In the genomic region with DNA sequence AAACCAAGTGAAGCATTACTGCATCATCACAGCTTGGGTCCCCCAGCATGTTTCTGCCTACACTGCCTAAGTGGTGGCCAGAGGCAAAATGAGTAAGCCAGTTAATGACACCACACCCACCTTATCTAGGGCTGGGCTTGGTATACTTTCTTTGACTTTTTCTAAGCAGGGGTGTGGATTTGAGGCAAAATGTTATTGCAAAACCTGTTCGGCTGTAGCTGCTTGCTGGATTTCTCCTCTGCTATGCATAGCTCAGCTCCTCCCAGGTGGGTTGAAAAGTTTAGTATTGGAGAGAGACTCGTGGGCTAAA, we compare ENCODE assay signal across 10 mouse cellular contexts. TPM values are rescaled to one million over a fixed set of nuclear protein-coding genes. Genes with fewer than 3 reads are reported as not detected.
DNase-seq lines count a peak whose midpoint lies in the region; ATAC-seq lines count a peak whose summit lies in the region.
"Had no signal": no experiment of that assay in that cellular context is flagged by ENCODE, and none has a peak within 500 bp of the region (broad histone marks: within the 10 kb centered on the region; RNA-seq: fewer than 3 reads in every experiment).

No protein-coding gene starts in this region.

- H3K4me3 ChIP-seq in kidney, embryonic 15.5 days (replicated peaks), result no peak overlapping the region
- H3K4me3 ChIP-seq in erythroblast, embryonic 14.5 days (replicated peaks), result peak overlapping the region; percentile 0
- no peak overlapping the region for H3K4me3 ChIP-seq in midbrain, embryonic 16.5 days (ENCODE audit: low read depth, low read length)
- H3K4me3 ChIP-seq: midbrain, embryonic 10.5 days had no signal

- no peak overlapping the region for H3K9ac ChIP-seq in kidney, embryonic 15.5 days
- no peak overlapping the region for H3K9ac ChIP-seq in midbrain, embryonic 16.5 days (ENCODE audit: low read depth, low read length)

- no peak overlapping the region for H3K4me2 ChIP-seq in kidney, embryonic 15.5 days
- H3K4me2 ChIP-seq in midbrain, embryonic 16.5 days (ENCODE audit: low read length), result no peak overlapping the region

- peaks cover 44% of the 10 kb centered on the region for H3K4me1 ChIP-seq in kidney, embryonic 15.5 days
- peaks cover 77% of the 10 kb centered on the region for H3K4me1 ChIP-seq in erythroblast, embryonic 14.5 days (ENCODE audit: control insufficient read depth)
- H3K4me1 ChIP-seq in midbrain, embryonic 16.5 days (ENCODE audit: control insufficient read depth, insufficient read depth, low read length), result peaks cover 8% of the 10 kb centered on the region; the same call in 1 of the 2 replicates

- whole genome bisulfite sequencing in kidney, embryonic 15.5 days, result 67% methylated on average over 2 of the region's 2 CpGs
- WGBS in midbrain, embryonic 16.5 days, result 85% methylated on average over 2 of the region's 2 CpGs

- 0 out of 2 replicates have a peak, but pooled peaks have one; percentile 31 for ATAC-seq in kidney, embryonic 15.5 days (replicated peaks; ENCODE audit: low FRiP score)
- ATAC-seq in megakaryocyte progenitor cell, adult 5-6 weeks (replicated peaks; ENCODE audit: poor library complexity), result peak; percentile 58
- ATAC-seq in midbrain, embryonic 16.5 days, result no peak

- DNase-seq in kidney, adult 18-20 months, result no peak
- DNase-seq in brain, adult 2 months (ENCODE audit: low read depth, low spot score), result peak; percentile 43
- no peak for DNase-seq in kidney, postnatal 4 days
- no peak for DNase-seq in thymus, postnatal 36 days

- H3K36me3 ChIP-seq in kidney, embryonic 15.5 days, result no peaks in the 10 kb centered on the region
- H3K36me3 ChIP-seq in erythroblast, embryonic 14.5 days (ENCODE audit: control insufficient read depth), result no peaks in the 10 kb centered on the region
- no peaks in the 10 kb centered on the region for H3K36me3 ChIP-seq in midbrain, embryonic 16.5 days (ENCODE audit: control insufficient read depth, insufficient read depth, low read length)
- H3K36me3 ChIP-seq: G1E; midbrain, embryonic 10.5 days had no signal

- no peaks in the 10 kb centered on the region for H3K9me3 ChIP-seq in kidney, embryonic 15.5 days (replicated peaks)
- H3K9me3 ChIP-seq in erythroblast, embryonic 14.5 days (ENCODE audit: control insufficient read depth, low read length), result no peaks in the 10 kb centered on the region
- H3K9me3 ChIP-seq in midbrain, embryonic 16.5 days (replicated peaks; ENCODE audit: control insufficient read depth, low read length, poor library complexity, severe bottlenecking), result no peaks in the 10 kb centered on the region
- H3K9me3 ChIP-seq: G1E; midbrain, embryonic 10.5 days had no signal

- H3K27me3 ChIP-seq in kidney, embryonic 15.5 days, result no peaks in the 10 kb centered on the region
- H3K27me3 ChIP-seq in erythroblast, embryonic 14.5 days (ENCODE audit: control insufficient read depth), result no peaks in the 10 kb centered on the region
- H3K27me3 ChIP-seq in midbrain, embryonic 16.5 days (ENCODE audit: control insufficient read depth, insufficient read depth, low read depth, low read length), result no peaks in the 10 kb centered on the region

- H3K27ac ChIP-seq in kidney, embryonic 15.5 days, result peak overlapping the region; percentile 71
- H3K27ac ChIP-seq in midbrain, embryonic 16.5 days (ENCODE audit: low read length), result no peak overlapping the region
- H3K27ac ChIP-seq: midbrain, embryonic 10.5 days had no signal

RNA-seq across cellular contexts. Expression of a gene that starts 57.8 kb away (rescaled TPM):
- polyA plus RNA-seq in kidney, embryonic 15.5 days (2015; fragmentation: Nextera tagmentation; extraction: Ambion mirVana), result 5.7 and 6.3 TPM in 2 replicates
- 0.03 and 0.06 TPM in 2 replicates for polyA plus RNA-seq in erythroblast, embryonic 14.5 days (2012)
- 0.39 and 0.72 TPM in 2 replicates for total RNA-seq in megakaryocyte progenitor cell, adult 5-6 weeks (2015)
- 0.17 and 0.34 TPM in 2 replicates for total RNA-seq in megakaryocyte progenitor cell, adult 5-6 weeks (2017)
- polyA plus RNA-seq in midbrain, embryonic 16.5 days (2015; fragmentation: Nextera tagmentation; extraction: Ambion mirVana), result 18.1 and 22.0 TPM in 2 replicates
- polyA plus RNA-seq: G1E had no signal
